Mouse (Mus musculus): ENCODE measurements around the gene Gm10717. TPM values are rescaled to one million over a fixed set of nuclear protein-coding genes. Genes with fewer than 3 reads are reported as not detected.

Gene Gm10717
- polyA plus RNA-seq, 1 experiment, result 38.9 TPM

Other genes with a start within 250 kb of the Gm10717 start
- 5.0 and 17.7 TPM in 2 replicates for gene Gm10722, start 24.5 kb upstream of the Gm10717 start, polyA plus RNA-seq (2012; ENCODE audit: insufficient read depth, insufficient read length, missing spikeins)
- gene Gm11168, start 22.1 kb upstream of the Gm10717 start, polyA plus RNA-seq (2012; ENCODE audit: insufficient read depth, insufficient read length, missing spikeins), result 61.4 and 166 TPM in 2 replicates
- not detected in 2 replicates for gene Gm10721, start 12.3 kb upstream of the Gm10717 start, polyA plus RNA-seq (2012; ENCODE audit: insufficient read depth, insufficient read length, missing spikeins)
- not detected in 2 replicates for gene Gm10720, start 9.8 kb upstream of the Gm10717 start, polyA plus RNA-seq (2012; ENCODE audit: insufficient read depth, insufficient read length, missing spikeins)
- 31.9 and 106 TPM in 2 replicates for gene Gm10719, start 8.0 kb upstream of the Gm10717 start, polyA plus RNA-seq (2012; ENCODE audit: insufficient read depth, insufficient read length, missing spikeins)
- gene Gm10718, start 1.9 kb upstream of the Gm10717 start, polyA plus RNA-seq (2012; ENCODE audit: insufficient read depth, insufficient read length, missing spikeins), result 7.8 and 14.8 TPM in 2 replicates
- gene Gm17535, start 9.2 kb downstream of the Gm10717 start, polyA plus RNA-seq (2012; ENCODE audit: insufficient read depth, insufficient read length, missing spikeins), result not detected in 2 replicates
- 9.2 and 23.3 TPM in 2 replicates for gene Gm10715, start 11.5 kb downstream of the Gm10717 start, polyA plus RNA-seq (2012; ENCODE audit: insufficient read depth, insufficient read length, missing spikeins)

Data from bone marrow macrophage, adult 2 months (primary cell).